Mouse (Mus musculus): Measurements from ENCODE around the gene Eif4e3. TPM values are rescaled to one million over a fixed set of nuclear protein-coding genes. Genes with fewer than 3 reads are reported as not detected.

The Eif4e3 gene
- polyA plus RNA-seq, 1 experiment from 2014 or later: 10.3 TPM

GRCm38 (mm10) chr6:99636801-99637200 is 29.8 kb downstream of the Eif4e3 start:
- no peaks in the 10 kb centered on the region for H3K9me3 ChIP-seq (replicated peaks)
- H3K4me3 ChIP-seq: no peak overlapping the region
- no peaks in the 10 kb centered on the region for H3K27me3 ChIP-seq
- no peak overlapping the region for H3K4me2 ChIP-seq
- ATAC-seq (replicated peaks; ENCODE audit: insufficient number of reproducible peaks, insufficient read depth, low FRiP score, low read depth): no peak
- no peak overlapping the region for H3K27ac ChIP-seq
- no peak overlapping the region for H3K9ac ChIP-seq
- 68% methylated on average over 8 of the region's 8 CpGs for WGBS
- H3K36me3 ChIP-seq: peaks cover 4% of the 10 kb centered on the region; the same call in 1 of the 2 replicates
- H3K4me1 ChIP-seq (replicated peaks): no peaks in the 10 kb centered on the region

GRCm38 (mm10) chr6:99636121-99636520 is 30.4 kb downstream of the Eif4e3 start:
- WGBS: 64% methylated on average over 9 of the region's 9 CpGs
- H3K27me3 ChIP-seq: no peaks in the 10 kb centered on the region
- no peak for ATAC-seq (replicated peaks; ENCODE audit: insufficient number of reproducible peaks, insufficient read depth, low FRiP score, low read depth)

DNA sequence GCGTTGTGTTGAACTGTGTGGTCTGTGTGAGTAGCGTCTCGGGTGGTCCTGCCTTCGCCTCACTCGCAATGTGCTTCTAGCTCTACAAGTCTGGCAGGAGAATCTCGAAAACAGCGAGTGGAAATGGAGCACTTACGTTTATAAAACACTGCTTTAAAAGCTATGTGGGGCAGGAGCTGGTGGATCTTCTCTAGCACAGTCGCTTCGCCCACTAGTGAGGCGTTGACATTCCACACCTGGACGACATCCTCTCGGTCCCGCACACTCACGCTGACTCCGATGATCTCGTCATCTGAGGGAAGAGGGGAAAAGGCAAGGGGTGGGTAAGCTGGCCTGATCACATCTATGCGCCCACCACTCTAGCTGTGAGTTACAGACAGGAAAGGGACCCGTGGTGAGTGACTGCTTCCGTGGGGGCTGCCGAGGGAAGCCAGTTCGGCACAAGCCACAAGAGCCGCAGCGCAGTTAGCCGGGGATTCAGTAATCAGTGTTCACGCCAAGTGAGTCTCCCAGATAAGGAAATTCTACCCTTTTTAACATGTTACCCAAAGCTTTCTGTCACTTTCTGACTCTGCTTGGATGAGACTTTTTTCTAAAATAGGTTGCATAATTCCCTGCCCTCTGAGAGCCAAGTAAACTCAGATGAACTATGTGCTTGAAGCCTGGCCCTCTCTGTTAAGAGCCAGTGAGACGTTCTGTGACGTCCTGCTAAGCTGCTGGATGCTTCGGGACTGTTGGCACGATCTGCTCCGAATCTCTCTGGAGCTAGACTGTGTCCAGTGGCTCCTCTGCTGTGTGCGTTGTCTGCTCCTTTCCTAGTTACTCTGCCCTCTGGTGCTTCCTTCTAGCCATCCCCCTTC is 34.2 kb downstream of the Eif4e3 start:
- no peak for ATAC-seq (replicated peaks; ENCODE audit: insufficient number of reproducible peaks, insufficient read depth, low FRiP score, low read depth)
- H3K36me3 ChIP-seq: no peaks in the 10 kb centered on the region; the same call in 1 of the 2 replicates
- H3K9ac ChIP-seq: no peak overlapping the region
- 69% methylated on average over 32 of the region's 32 CpGs for WGBS
- no peak overlapping the region for H3K4me3 ChIP-seq
- no peaks in the 10 kb centered on the region for H3K27me3 ChIP-seq
- H3K4me2 ChIP-seq: no peak overlapping the region
- H3K9me3 ChIP-seq (replicated peaks): no peaks in the 10 kb centered on the region
- H3K4me1 ChIP-seq (replicated peaks): no peaks in the 10 kb centered on the region
- H3K27ac ChIP-seq: no peak overlapping the region

More at GRCm38 (mm10) chr6:99636121-99636520, 30.4 kb downstream of the Eif4e3 start:
- H3K9ac ChIP-seq: no peak overlapping the region
- no peak overlapping the region for H3K27ac ChIP-seq
- H3K4me3 ChIP-seq: no peak overlapping the region
- no peaks in the 10 kb centered on the region for H3K4me1 ChIP-seq (replicated peaks)
- H3K9me3 ChIP-seq (replicated peaks): no peaks in the 10 kb centered on the region
- H3K36me3 ChIP-seq: peaks cover 4% of the 10 kb centered on the region; the same call in 1 of the 2 replicates
- H3K4me2 ChIP-seq: no peak overlapping the region

DNA sequence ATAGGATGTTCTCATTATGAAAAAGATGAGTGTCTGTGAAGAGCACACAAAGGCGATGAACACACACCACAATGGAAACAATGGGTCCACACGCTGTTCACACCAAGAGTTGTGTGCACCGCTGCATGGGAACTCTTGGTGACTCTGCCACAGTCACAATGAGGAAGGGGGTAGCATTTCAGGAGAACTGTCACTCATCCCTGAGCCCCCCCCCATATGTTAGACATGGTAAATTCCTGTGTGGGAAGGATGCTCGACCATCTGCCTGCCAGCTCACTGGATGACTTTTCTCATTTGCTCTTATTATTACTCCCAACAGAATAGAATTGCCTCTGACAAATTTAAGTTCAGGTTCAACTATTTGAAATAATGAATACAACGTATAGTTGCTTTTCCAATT is 34.9 kb downstream of the Eif4e3 start:
- Histone ChIP-seq H3K9ac (no peak overlapping the region), H3K27me3 (no peaks in the 10 kb centered on the region), H3K4me2 (no peak overlapping the region), H3K27ac (no peak overlapping the region), H3K4me1 (replicated peaks) (no peaks in the 10 kb centered on the region), H3K9me3 (replicated peaks) (no peaks in the 10 kb centered on the region), H3K4me3 (no peak overlapping the region), H3K36me3 (no peaks in the 10 kb centered on the region; the same call in 1 of the 2 replicates)
- WGBS: 86% methylated on average over 5 of the region's 5 CpGs
- ATAC-seq (replicated peaks; ENCODE audit: insufficient number of reproducible peaks, insufficient read depth, low FRiP score, low read depth): no peak

- WGBS: 77% methylated on average over 8 of the region's 8 CpGs
- Histone ChIP-seq H3K27ac (no peak overlapping the region), H3K27me3 (no peaks in the 10 kb centered on the region), H3K4me2 (no peak overlapping the region), H3K4me3 (no peak overlapping the region), H3K9me3 (replicated peaks) (no peaks in the 10 kb centered on the region), H3K36me3 (no peaks in the 10 kb centered on the region; the same call in 1 of the 2 replicates), H3K9ac (no peak overlapping the region), H3K4me1 (replicated peaks) (no peaks in the 10 kb centered on the region)
- no peak for ATAC-seq (replicated peaks; ENCODE audit: insufficient number of reproducible peaks, insufficient read depth, low FRiP score, low read depth)
These were observed 36.7 kb downstream of the Eif4e3 start for GRCm38 (mm10) chr6:99629726-99630458.

DNA sequence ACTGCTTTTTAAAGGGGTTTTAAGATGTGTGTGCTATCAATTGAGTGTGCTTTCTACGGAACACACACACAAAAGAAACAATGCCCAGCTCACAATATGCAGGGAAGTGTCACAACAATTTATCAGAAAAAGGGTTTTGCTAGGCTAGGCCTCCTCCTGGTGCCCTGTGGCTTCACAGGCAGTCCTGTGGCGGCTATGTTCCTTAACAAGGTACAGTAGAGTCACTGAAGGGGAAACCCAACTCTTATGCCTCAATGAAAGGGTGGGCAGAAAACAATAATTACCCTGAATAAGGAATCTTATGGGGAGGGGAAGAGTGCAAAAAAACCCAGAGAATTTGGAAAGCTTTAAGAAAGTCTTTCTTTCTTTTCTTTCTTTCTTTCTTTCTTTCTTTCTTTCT is 40.2 kb downstream of the Eif4e3 start:
- H3K4me3 ChIP-seq: no peak overlapping the region
- H3K9ac ChIP-seq: no peak overlapping the region
- H3K9me3 ChIP-seq (replicated peaks): no peaks in the 10 kb centered on the region
- WGBS: 82% methylated on average over 2 of the region's 2 CpGs
- no peaks in the 10 kb centered on the region; the same call in 1 of the 2 replicates for H3K36me3 ChIP-seq
- ATAC-seq (replicated peaks; ENCODE audit: insufficient number of reproducible peaks, insufficient read depth, low FRiP score, low read depth): no peak
- H3K27ac ChIP-seq: no peak overlapping the region
- H3K4me2 ChIP-seq: no peak overlapping the region
- no peaks in the 10 kb centered on the region for H3K4me1 ChIP-seq (replicated peaks)
- no peaks in the 10 kb centered on the region for H3K27me3 ChIP-seq

DNA sequence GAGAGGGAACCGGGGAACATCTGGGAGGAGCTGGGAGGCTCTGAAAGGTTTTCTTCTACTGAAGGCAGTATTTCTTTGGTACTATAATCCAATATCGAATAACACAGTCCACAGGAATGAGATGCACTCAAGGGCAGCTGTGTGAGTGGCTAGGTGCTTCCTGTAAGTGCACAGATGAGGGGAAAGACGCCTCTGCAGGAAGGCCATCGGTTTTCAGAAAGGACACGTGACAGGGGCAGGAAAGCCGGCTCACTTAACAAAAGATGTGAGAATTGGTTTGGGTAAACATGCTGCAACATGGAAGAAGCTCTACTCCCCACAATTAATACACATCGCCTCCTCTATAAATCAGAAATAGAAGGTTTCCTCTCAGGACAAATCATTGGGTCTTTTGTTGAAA is 40.8 kb downstream of the Eif4e3 start:
- Histone ChIP-seq H3K9ac (no peak overlapping the region), H3K27me3 (no peaks in the 10 kb centered on the region), H3K36me3 (no peaks in the 10 kb centered on the region; the same call in 1 of the 2 replicates), H3K4me3 (no peak overlapping the region), H3K27ac (no peak overlapping the region), H3K9me3 (replicated peaks) (no peaks in the 10 kb centered on the region), H3K4me2 (no peak overlapping the region), H3K4me1 (replicated peaks) (no peaks in the 10 kb centered on the region)
- 48% methylated on average over 7 of the region's 7 CpGs for WGBS
- no peak for ATAC-seq (replicated peaks; ENCODE audit: insufficient number of reproducible peaks, insufficient read depth, low FRiP score, low read depth)

DNA sequence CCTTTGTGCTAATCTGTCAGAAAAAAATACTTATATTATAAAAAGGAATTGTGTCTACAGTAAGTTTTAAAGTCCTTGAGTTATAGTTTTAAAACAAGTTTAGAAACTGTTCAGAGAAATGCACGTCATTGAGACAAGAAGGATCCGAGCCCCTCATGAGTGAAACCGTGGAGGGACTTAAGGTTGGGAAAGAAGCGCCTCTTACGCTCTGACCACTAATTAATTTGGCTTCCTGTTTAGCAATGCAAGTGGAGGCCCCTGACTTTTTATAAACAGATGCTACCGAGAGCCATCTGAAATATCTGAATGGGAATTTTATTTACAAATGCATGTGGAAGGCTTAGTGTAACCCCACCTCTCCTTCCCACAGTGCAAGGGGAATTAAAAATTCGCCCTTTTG is 41.3 kb downstream of the Eif4e3 start:
- WGBS: 77% methylated on average over 7 of the region's 7 CpGs
- H3K36me3 ChIP-seq: no peaks in the 10 kb centered on the region; the same call in 1 of the 2 replicates
- H3K4me3 ChIP-seq: no peak overlapping the region
- no peak for ATAC-seq (replicated peaks; ENCODE audit: insufficient number of reproducible peaks, insufficient read depth, low FRiP score, low read depth)
- no peaks in the 10 kb centered on the region for H3K27me3 ChIP-seq
- no peak overlapping the region for H3K4me2 ChIP-seq
- H3K27ac ChIP-seq: no peak overlapping the region
- no peak overlapping the region for H3K9ac ChIP-seq
- H3K9me3 ChIP-seq (replicated peaks): no peaks in the 10 kb centered on the region
- H3K4me1 ChIP-seq (replicated peaks): no peaks in the 10 kb centered on the region

GRCm38 (mm10) chr6:99624542-99624941 is 42.0 kb downstream of the Eif4e3 start:
- Histone ChIP-seq H3K36me3 (no peaks in the 10 kb centered on the region; the same call in 1 of the 2 replicates), H3K9me3 (replicated peaks) (no peaks in the 10 kb centered on the region), H3K4me1 (replicated peaks) (0 out of 2 replicates have a peak, but pooled peaks cover under 1% of the 10 kb centered on the region), H3K4me2 (no peak overlapping the region), H3K9ac (no peak overlapping the region), H3K4me3 (no peak overlapping the region), H3K27me3 (no peaks in the 10 kb centered on the region), H3K27ac (no peak overlapping the region)
- whole genome bisulfite sequencing: 78% methylated on average over 3 of the region's 3 CpGs
- no peak for ATAC-seq (replicated peaks; ENCODE audit: insufficient number of reproducible peaks, insufficient read depth, low FRiP score, low read depth)

GRCm38 (mm10) chr6:99623641-99624040 is 42.9 kb downstream of the Eif4e3 start:
- Histone ChIP-seq H3K27me3 (no peaks in the 10 kb centered on the region), H3K27ac (no peak overlapping the region), H3K36me3 (no peaks in the 10 kb centered on the region; the same call in 1 of the 2 replicates), H3K4me2 (no peak overlapping the region; the same call in 1 of the 2 replicates), H3K9me3 (replicated peaks) (no peaks in the 10 kb centered on the region), H3K4me3 (no peak overlapping the region), H3K9ac (no peak overlapping the region), H3K4me1 (replicated peaks) (0 out of 2 replicates have a peak, but pooled peaks cover 2% of the 10 kb centered on the region)
- ATAC-seq (replicated peaks; ENCODE audit: insufficient number of reproducible peaks, insufficient read depth, low FRiP score, low read depth): no peak
- 20% methylated on average over 6 of the region's 6 CpGs for WGBS

- no peak overlapping the region for H3K9ac ChIP-seq
- H3K9me3 ChIP-seq (replicated peaks): no peaks in the 10 kb centered on the region
- no peak overlapping the region for H3K4me2 ChIP-seq
- H3K4me3 ChIP-seq: no peak overlapping the region
- WGBS: 68% methylated on average over 4 of the region's 4 CpGs
- ATAC-seq (replicated peaks; ENCODE audit: insufficient number of reproducible peaks, insufficient read depth, low FRiP score, low read depth): no peak
- H3K4me1 ChIP-seq (replicated peaks): 0 out of 2 replicates have a peak, but pooled peaks cover 2% of the 10 kb centered on the region
- H3K36me3 ChIP-seq: no peaks in the 10 kb centered on the region
- no peak overlapping the region for H3K27ac ChIP-seq
- no peaks in the 10 kb centered on the region for H3K27me3 ChIP-seq
These were observed 45.4 kb downstream of the Eif4e3 start for GRCm38 (mm10) chr6:99621167-99621566.
